Mouse (Mus musculus): Measurements from ENCODE around the gene Tmprss6.

Gene Tmprss6

DNA sequence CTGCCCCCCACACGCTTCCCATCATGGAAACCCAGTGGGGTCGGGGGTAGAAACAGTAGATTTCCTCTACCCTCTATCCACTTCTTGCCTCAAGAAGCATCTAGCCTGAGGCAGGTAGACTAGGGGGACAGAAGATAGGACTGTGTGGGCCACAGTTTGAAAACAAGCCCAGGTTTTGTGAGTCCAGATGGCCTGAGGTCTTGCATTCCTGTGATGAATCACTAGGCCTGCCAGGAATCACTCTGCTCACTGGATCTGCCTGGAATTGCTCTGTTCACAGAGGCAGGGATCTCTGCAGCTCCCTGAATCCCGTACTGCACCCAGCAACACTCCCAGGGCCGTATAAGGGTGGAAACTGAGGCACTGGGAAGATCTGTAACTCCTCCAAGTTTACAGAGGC lies 14.9 kb upstream of the Tmprss6 start:
- DNase-seq (ENCODE audit: extremely low read depth, low read depth, low spot score), result no peak

DNA sequence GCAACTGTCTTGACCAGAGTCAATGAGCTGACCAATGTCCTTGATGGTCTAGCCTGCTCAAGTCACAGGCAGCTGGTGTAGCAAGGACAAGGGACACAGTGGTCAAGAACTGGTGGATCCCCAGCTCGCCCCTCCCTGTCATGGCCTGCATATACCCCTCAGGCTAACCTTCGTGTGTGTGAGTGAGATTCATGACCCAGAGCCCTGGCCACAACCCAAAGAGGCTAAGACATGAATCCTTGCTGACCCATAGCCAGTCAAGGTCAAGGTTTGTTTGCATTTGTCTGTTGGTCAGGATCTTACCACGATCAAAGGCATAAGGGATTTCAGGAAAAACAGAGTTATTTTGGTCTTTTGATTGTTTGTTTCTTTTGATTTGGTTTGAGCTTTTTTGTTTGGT lies 14.1 kb upstream of the Tmprss6 start:
- no peak for DNase-seq (ENCODE audit: extremely low read depth, low read depth, low spot score)

DNA sequence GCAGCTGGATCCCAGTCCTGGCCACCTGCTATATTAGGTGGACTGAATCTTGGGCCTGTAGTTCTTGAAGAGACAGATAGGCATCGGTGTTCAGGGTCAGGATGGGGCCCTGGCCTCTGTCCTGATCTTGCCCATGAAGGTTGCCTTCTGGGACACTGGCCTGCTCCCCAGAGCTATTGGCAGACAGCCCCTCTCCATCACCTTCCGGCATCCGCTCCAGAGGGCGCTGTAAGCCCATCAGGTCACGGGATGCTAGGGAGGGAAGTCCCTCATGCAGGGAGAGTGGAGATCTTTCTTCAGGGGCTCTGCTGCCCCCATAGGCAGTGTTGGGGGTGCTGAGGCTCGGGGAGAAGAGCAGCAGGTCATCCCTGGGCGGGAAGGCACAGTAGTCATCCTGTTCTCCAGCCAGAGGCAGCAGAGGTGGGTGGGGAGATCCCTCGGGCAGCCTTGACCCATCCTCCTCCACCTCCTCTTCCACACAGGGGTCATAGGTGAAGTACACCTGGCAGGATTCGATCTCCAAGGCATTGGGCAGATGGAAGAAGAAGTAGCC lies 13.1 kb upstream of the Tmprss6 start:
- DNase-seq (ENCODE audit: extremely low read depth, low read depth, low spot score), result no peak

DNA sequence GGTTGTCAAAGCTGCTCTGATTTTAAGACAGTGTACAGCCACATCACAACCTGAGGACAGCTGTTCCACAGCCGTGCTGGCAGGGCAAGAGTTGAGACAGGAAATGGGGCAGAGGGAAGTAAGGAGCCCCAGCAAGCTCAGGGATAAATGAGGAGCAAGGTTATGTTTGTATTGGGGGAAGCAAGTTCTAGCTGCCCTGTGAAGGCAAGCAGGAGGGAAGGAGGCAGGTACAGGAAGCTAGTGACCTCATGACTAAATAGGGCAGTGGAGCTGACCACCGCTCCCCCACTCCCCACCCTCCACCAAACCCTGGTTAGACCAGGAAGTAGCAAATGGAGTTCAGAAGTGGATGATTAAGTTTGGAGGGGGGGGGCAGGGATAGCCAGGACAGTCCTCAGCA lies 12.6 kb upstream of the Tmprss6 start:
- DNase-seq (ENCODE audit: extremely low read depth, low read depth, low spot score), result no peak

DNA sequence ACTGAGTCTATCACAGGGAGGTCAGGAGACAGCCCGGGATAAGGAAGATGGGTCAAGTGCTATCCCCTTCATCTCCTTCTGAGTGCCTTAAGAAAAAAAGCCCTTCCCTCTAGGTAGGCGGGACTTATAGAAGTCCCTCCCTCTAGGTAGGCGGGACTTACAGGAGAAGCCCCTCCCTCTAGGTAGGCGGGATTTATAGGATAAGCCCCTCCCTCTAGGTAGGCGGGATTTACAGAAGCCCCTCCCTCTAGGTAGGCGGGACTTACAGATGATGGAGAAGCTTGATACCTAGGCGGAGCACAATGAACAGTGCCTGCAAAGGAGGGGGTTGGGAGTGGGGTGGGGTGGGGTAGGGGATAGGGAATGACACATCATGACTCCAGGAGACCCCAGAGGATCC lies 11.7 kb upstream of the Tmprss6 start:
- no peak for DNase-seq (ENCODE audit: extremely low read depth, low read depth, low spot score)

DNA sequence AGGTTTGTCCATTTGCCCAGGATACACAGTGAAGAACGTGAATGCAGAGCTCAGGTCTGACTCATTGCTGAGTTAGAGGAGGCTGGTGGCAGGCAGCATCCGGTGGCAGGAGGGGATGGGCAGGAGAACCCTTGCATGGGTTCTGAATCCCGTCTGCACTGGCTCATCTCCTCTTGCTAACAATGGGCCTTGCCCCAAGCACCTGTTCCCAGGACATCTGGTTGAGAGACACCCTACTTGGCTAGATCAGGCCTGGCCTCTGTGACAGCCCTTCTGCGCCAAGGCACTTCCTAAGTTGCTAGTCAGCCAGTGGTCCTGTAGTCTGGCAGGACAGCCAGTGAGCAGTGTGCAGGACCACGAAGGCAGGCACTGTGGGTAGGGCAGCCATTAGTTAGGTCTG lies 11.0 kb upstream of the Tmprss6 start:
- DNase-seq (ENCODE audit: extremely low read depth, low read depth, low spot score), result no peak

DNA sequence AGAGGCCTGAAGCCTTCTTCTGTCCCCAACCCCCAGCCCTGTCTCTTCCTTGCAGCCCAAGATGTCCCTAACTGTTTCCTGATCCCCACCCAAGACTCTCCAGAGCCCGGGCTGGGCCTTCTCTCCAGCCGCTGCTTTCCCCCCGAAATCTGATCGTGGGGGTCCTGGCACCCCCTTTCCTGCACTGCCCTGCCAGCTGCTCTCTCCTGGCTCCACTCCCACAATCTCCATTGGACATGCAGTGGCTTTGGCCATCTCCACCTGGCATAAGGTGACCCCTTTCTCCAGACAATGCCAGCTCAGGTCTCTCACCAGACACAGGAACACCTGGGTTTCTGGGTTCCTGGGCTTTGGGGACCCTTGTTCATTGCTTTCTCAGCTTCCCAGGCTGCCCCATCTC lies 9.6 kb upstream of the Tmprss6 start:
- DNase-seq (ENCODE audit: extremely low read depth, low read depth, low spot score), result no peak

DNA sequence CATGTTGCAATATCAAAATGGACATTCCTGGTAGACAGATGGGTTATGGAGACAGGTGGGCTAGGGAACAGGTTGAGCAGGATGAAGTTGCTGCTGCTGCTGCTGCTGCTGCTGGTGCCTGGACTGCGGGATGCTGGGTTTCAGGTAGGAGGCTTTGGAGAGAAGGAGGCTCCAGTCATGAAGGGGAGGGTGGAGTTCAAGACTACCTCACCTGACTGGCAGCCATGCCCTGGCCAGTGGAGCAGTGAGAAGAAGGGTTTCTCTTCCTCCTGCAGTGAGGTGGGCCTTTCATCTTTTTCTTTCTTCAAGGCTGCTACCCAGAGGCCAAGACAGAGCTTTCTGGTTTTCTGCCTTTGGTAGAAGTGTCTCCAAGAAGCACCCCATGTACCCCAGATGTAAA lies 8.4 kb upstream of the Tmprss6 start:
- DNase-seq (ENCODE audit: extremely low read depth, low read depth, low spot score), result no peak

DNA sequence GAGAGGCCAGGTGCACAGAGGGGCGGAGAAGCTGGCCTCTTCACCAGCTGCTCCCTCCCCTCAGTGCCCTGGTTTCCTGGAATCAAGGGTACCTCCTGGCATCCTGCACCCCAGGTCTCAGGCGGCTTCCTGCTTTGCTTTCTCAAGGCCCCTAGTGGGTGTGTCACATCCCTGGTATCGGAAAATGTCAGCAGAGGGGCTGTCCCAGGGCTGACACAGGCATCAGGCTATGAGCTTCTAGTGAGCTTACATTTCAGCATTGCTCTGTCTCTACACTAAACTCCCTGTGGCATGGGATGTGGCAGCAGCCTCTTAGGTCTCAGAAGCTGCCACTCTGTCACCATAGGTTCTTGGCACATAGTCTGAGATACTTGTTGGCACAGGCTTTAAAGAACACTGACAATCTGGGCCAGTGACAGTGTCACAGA lies 7.2 kb upstream of the Tmprss6 start:
- DNase-seq (ENCODE audit: extremely low read depth, low read depth, low spot score), result no peak

DNA sequence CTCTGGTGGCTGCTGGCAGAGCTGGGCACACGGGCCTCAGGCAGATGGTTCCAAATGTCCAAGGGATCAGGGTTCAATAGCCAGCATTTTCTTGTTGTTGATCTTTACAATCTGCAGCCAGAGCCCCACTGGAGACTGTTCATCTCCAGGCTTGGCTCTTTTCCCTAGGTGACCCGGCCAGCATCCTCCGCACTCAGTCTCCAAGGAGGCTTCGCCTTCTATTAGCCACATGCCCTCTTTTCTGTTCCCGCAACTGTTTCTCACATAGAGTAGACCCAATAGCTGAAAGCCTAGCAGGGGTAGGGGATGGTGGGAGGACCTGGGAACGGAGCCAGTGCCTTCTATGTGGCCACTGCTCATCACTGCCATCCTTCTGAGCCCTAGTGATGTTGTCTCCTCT lies 5.0 kb upstream of the Tmprss6 start:
- no peak for DNase-seq (ENCODE audit: extremely low read depth, low read depth, low spot score)

DNA sequence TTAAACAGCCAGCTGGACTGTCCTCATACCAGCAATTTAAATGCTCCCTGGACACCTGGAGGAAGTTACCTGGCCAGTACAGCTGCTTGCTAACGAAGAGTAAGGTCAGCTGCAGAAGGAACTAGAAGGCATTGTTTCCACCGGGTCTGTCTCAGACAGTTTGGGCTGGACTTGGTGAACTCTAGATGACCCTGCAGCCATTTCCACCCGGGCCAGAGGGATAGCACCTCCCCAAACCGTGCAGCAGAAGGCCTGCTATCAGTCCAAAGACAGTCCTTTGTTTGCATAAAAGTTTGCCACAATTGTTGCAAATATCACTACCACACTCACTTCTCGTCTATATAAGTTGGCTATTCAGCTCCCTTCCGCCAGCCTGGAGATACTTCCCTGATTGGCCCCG lies 3.5 kb upstream of the Tmprss6 start:
- DNase-seq (ENCODE audit: extremely low read depth, low read depth, low spot score), result no peak

DNA sequence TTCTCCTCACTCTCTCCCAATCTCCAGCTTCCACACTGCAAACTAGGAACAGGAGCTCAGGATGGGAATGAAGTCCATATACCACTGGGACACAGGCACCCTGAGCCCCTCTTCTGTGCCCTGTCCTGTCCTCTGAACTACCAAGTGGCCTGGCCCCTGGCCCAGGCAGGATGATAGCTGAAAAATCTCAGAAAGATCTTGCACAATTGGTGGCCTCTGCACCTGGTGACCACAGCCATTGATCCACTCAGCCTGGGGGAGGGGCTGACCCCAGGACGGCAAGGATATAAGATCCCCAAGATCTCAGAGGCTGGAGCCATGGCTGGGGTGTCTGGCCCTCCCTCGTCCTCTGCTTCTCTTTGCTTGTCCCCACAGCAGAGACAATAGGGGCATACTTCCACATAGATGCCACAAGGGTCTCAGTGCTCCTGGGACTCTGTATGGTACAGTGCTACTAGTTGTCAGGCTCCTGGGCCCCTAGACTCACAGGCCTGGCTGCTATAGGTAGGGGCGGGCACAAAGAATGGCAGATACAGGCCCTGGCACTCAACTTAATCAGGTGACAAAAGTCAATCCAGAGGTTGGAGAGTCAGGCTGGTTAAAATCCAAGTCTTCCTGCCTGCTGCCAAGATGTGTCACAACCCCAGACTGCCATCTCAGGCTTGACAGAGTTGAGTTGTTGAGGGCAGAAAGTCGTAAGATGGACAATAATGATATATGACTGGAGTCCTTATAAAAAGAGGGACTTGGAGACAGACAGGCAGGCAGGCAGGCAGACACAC lies 2.3 kb upstream of the Tmprss6 start:
- DNase-seq (ENCODE audit: extremely low read depth, low read depth, low spot score), result no peak

DNA sequence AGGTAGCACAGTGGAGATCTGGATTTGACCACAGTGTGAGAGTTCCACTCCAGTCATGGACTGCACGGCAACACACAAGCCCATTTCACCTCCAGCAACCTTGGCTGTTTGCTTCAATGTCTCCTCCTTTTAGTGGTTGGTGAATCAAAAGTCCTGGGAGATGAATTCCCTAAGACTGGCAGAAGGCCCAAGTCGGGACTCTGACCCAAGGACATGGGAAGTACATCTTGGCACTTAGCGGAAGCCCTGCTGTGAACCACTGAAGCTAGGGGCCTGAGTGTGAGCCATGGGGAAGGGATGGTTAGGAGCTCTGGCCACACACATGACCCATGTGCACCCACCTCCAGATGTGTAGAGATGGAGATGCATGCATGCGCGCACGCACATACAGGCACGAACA lies 864 bp downstream of the Tmprss6 start:
- DNase-seq (ENCODE audit: extremely low read depth, low read depth, low spot score), result no peak

DNA sequence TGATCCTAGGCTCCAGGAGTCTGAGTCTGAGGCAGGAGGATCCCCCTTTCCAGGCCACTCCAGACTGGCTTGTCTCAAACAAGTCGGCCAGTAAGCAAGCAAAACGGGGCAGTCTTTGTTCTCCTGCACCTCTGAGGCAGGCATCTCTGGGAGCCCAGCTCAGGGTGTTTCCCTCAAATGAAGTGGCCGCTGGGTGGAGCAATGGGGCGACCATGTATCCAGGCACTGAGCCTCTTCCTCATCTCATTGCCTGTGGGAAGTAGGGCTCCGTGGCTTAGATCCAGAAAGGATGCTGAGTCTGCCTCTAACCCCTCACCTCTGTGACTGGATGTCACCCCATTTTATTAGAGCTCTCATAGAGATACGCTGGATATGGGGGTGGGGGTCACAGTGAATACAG lies 1.6 kb downstream of the Tmprss6 start:
- DNase-seq (ENCODE audit: extremely low read depth, low read depth, low spot score), result no peak

DNA sequence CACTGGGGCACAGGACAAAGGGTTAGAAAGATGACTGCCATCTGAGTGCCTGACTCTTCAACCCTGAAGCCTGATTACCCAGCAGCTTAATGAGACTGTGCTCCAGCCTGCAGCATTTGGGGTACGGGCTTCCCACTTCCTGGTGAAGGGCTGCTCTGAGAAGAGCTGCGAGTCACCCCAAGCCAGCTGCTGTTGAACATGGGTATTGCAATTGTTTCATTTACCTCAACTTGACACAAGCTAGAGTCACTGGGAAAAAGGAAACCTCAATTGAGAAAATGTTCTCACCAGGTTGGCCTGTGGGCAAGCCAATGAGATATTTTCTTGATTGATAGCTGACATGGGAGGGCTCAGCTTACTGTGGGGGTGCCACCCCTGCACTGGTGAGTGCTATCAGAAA lies 5.5 kb downstream of the Tmprss6 start:
- no peak for DNase-seq (ENCODE audit: extremely low read depth, low read depth, low spot score)

DNA sequence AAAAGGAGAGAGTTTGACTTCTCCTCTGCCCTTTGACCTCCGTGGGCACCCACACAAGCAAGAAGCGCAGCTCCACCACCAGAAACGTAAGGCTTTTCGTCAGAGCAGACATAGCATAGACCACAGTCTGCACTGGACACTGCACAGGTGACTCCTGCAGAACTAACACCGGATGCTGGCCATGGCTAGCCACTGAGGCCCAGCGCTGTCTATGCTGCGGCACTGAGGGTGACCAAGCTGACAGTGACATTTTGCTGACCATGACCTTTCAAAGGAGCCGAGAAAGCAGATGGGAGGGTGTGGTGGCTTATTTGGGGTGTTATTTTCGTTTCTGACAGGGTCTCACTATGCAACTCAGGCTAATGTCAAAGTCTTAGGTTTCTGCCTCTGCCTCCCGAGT lies 11.2 kb downstream of the Tmprss6 start:
- no peak for DNase-seq (ENCODE audit: extremely low read depth, low read depth, low spot score)

DNA sequence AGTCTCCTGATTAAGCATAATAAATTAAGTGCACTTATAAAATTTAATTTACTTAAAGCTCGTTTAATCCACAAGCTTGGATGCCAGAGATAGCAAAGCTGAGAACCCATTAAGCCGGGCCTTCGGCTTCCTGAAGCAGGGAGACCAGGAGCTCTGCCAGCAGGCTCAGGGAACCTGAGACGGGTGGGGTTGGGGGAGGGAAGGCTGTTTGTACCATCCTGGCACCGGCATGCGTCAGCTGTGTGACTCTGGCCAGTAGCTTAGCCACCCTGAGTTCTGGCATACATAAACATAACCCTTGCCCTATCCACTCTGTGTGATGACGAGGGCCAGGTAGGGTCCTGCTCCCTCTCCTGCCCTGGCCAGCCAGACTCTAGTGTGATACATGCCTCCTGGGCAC lies 12.4 kb downstream of the Tmprss6 start:
- no peak for DNase-seq (ENCODE audit: extremely low read depth, low read depth, low spot score)

DNA sequence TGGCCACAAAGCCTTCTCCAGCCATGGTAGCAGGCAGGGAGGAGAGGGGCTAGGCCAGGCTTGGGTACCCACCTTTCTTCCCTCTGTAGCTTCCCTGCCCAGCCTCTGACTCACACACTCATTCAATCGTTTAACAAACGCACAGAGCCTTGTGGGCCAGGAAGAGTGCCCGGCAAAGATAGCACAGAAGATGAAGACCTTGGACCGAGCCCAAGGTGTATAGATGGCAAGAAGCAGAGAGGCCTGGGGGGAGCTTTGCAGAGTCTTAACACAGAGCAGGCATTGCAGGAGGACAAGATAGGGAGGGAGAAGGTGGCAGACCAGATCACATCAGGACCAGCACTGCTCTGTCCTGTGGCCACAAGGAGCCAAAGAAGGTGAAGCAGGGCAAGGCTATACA lies 13.3 kb downstream of the Tmprss6 start:
- DNase-seq (ENCODE audit: extremely low read depth, low read depth, low spot score), result no peak

DNA sequence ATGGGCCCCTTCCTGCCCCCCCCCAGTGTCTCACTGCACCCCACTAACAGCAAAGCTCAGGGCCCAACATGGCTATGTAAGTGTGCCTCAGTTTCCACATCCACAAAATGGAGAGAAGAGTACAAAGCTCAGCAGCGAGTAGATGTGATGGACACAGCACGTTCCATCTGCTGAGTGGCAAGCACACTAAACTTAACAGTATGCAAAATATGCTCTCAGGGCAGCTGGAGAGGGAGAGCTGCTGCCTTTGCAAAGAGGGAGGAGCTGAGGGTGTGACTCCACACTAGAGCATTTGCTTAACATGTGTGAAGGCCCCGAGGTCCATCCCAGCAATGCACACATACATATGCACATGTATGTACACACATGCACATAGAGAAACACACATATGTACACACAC lies 15.5 kb downstream of the Tmprss6 start:
- DNase-seq (ENCODE audit: extremely low read depth, low read depth, low spot score), result no peak

DNA sequence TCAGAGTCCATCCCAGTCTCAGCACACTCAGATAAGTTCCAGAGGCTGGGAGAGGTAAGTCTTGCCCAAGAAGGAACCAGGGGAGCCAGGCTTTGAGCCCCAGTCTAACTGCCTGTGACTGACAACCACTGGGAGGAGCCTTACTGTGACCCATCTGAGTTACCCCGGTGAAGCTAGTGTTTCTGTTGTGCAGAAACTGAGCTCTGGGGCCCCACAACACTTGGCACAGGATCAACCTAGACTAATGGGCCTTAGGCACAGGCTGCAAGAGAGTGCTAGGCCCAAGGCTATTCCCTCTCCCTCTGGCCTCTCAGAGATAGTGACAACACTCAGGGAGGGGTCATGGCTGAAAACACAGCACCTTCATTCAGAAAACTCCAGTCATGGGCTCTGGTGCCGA lies 17.2 kb downstream of the Tmprss6 start:
- DNase-seq (ENCODE audit: extremely low read depth, low read depth, low spot score), result no peak

DNA sequence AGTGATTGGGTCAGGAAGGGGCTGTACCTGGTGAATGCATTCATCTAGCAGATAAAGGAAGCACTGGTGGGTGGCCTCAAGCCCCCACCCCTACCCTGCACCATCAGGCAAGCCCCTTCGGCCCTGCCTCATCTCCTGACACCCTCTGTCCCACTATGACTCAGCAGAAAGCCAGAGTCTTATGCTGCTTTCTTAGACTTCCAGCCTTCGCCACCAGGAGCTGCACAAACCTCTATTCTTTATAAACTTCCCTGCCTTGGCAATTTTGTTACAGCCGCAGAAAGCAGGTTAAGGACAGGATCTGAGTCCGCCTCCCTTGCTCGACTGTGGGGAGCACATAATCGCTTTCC lies 18.0 kb downstream of the Tmprss6 start:
- DNase-seq (ENCODE audit: extremely low read depth, low read depth, low spot score), result no peak

DNA sequence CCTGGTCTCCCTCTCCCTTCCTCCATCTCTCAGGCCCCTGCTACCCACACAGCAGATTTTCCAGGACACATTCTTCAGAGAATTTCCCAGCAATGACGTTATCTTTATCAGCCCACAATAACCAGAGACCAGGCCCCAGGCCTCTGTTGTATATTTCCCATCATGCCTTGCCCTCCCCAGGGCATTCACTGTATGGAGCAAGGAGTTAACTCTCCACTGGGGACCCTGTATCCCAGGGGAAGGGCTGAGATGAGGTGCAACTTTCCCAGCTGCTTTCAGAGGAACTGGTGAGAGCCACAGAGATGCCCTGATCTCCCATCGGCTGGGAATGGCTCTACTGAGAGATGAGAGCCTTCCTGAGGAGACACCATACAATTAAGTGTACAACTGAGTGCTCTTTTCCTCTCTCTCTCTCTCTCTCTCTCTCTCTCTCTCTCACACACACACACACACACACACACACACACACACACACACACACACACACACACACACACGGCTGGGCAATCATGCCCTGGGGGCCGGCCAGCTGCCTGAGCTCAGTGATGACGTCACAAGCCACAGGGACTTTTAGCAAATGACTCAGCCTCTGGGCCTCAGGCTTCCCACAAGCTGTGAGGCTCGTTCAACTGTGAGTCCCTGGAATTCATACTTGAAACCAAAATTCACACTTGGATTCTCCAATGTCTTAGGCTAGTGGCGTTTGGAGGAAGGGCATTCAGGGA lies 18.6 kb downstream of the Tmprss6 start:
- no peak for DNase-seq (ENCODE audit: extremely low read depth, low read depth, low spot score)

DNA sequence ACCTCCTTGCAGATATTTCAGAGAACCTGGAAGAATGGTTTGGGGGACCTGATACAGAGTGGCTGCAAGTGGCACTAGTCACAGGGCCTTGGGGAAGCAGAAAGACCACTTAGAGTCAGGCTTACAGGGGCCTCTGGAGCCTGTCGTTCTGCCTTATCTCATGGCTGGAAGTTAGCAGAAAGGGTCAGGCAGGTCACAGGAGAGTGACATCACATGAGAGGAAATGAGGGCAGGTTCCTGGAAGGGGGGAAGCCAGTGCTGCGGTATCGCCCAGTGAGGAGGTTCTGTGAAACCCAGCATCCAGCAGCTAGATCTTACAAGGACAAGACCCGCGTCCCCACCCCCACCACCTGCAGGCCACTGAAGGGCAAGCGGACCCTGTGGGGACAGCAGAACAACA lies 19.3 kb downstream of the Tmprss6 start:
- DNase-seq (ENCODE audit: extremely low read depth, low read depth, low spot score), result no peak
